Mouse (Mus musculus): ENCODE data around the gene Clic3.

- TF ChIP-seq POLR2A (IDR thresholded peaks at IDR 0.05; ENCODE audit: low read depth, low read length) (no peak), CTCF (IDR thresholded peaks at IDR 0.05; ENCODE audit: borderline replicate concordance, insufficient read depth, low read length) (no peak)
Measured at GRCm38 (mm10) chr2:25433101-25433500, 23.5 kb upstream of the Clic3 start.
